Mouse (Mus musculus): Measurements from ENCODE around the gene Plvap. TPM values are rescaled to one million over a fixed set of nuclear protein-coding genes. Genes with fewer than 3 reads are reported as not detected.
"Not testable (repeated sequence)": the region's sequence is repeated elsewhere in the genome, so short reads cannot be mapped to it uniquely, and the experiment has no call there.

The Plvap gene
- polyA plus RNA-seq, 1 experiment from 2014 or later = 165 TPM

GRCm38 (mm10) chr8:71547590-71547989 is 36.0 kb upstream of the Plvap start:
- Histone ChIP-seq H3K4me1 (ENCODE audit: insufficient read depth, low read length) (peaks cover 19% of the 10 kb centered on the region), H3K9ac (replicated peaks; ENCODE audit: low read length) (no peak overlapping the region), H3K27me3 (ENCODE audit: insufficient read depth, low read length) (no peaks in the 10 kb centered on the region), H3K36me3 (ENCODE audit: insufficient read depth, low read length) (peaks cover 30% of the 10 kb centered on the region), H3K4me3 (ENCODE audit: low read length) (no peak overlapping the region), H3K27ac (ENCODE audit: low read length) (no peak overlapping the region), H3K9me3 (ENCODE audit: low read length) (no peaks in the 10 kb centered on the region), H3K4me2 (replicated peaks; ENCODE audit: low read depth, low read length) (no peak overlapping the region)
- ATAC-seq (ENCODE audit: low FRiP score, low TSS enrichment) = no peak
- WGBS = 85% methylated on average over 7 of the region's 7 CpGs

- WGBS = 92% methylated on average over 11 of the region's 11 CpGs
- no peak for ATAC-seq (ENCODE audit: low FRiP score, low TSS enrichment)
- H3K27ac ChIP-seq (ENCODE audit: low read length) = no peak overlapping the region
Observed at GRCm38 (mm10) chr8:71545053-71545452, 33.5 kb upstream of the Plvap start.

GRCm38 (mm10) chr8:71543755-71544154 is 32.2 kb upstream of the Plvap start:
- H3K9me3 ChIP-seq (ENCODE audit: low read length) = no peaks in the 10 kb centered on the region
- H3K27me3 ChIP-seq (ENCODE audit: insufficient read depth, low read length) = no peaks in the 10 kb centered on the region
- peak overlapping the region; percentile 81 for H3K9ac ChIP-seq (replicated peaks; ENCODE audit: low read length)
- ATAC-seq (ENCODE audit: low FRiP score, low TSS enrichment) = no peak
- peaks cover 11% of the 10 kb centered on the region for H3K4me1 ChIP-seq (ENCODE audit: insufficient read depth, low read length)
- peaks cover 28% of the 10 kb centered on the region for H3K36me3 ChIP-seq (ENCODE audit: insufficient read depth, low read length)
- H3K4me2 ChIP-seq (replicated peaks; ENCODE audit: low read depth, low read length) = peak overlapping the region; percentile 89
- 79% methylated on average over 9 of the region's 9 CpGs for WGBS
- H3K27ac ChIP-seq (ENCODE audit: low read length) = no peak overlapping the region
- H3K4me3 ChIP-seq (ENCODE audit: low read length) = peak overlapping the region; percentile 86

More at GRCm38 (mm10) chr8:71545053-71545452, 33.5 kb upstream of the Plvap start:
- Histone ChIP-seq H3K9ac (replicated peaks; ENCODE audit: low read length) (no peak overlapping the region), H3K9me3 (ENCODE audit: low read length) (no peaks in the 10 kb centered on the region), H3K27me3 (ENCODE audit: insufficient read depth, low read length) (no peaks in the 10 kb centered on the region), H3K4me1 (ENCODE audit: insufficient read depth, low read length) (peaks cover 11% of the 10 kb centered on the region), H3K36me3 (ENCODE audit: insufficient read depth, low read length) (peaks cover 30% of the 10 kb centered on the region), H3K4me2 (replicated peaks; ENCODE audit: low read depth, low read length) (no peak overlapping the region), H3K4me3 (ENCODE audit: low read length) (no peak overlapping the region)

- H3K4me2 ChIP-seq (replicated peaks; ENCODE audit: low read depth, low read length) = peak within 1 kb of the TSS; percentile 89
- H3K4me1 ChIP-seq (ENCODE audit: insufficient read depth, low read length) = peaks cover 15% of the 10 kb centered on the region
- peak within 1 kb of the TSS; percentile 86 for H3K4me3 ChIP-seq (ENCODE audit: low read length)
- H3K27me3 ChIP-seq (ENCODE audit: insufficient read depth, low read length) = no peaks in the 10 kb centered on the region
- peak within 1 kb of the TSS; percentile 83 for H3K27ac ChIP-seq (ENCODE audit: low read length)
- H3K9me3 ChIP-seq (ENCODE audit: low read length) = no peaks in the 10 kb centered on the region
- peak within 1 kb of the TSS; percentile 81 for H3K9ac ChIP-seq (replicated peaks; ENCODE audit: low read length)
- peaks cover 19% of the 10 kb centered on the region for H3K36me3 ChIP-seq (ENCODE audit: insufficient read depth, low read length)
- under 1% methylated on average over 52 of the region's 55 CpGs for WGBS
- peak; percentile 95 for ATAC-seq (ENCODE audit: low FRiP score, low TSS enrichment)
Observed at GRCm38 (mm10) chr8:71542632-71543343, 31.2 kb upstream of the Plvap start, which contains the start of gene Mvb12a. Gene Mvb12a, plus strand, starts transcription at chr8:71542922.

- peaks cover 17% of the 10 kb centered on the region for H3K4me1 ChIP-seq (ENCODE audit: insufficient read depth, low read length)
- H3K4me3 ChIP-seq (ENCODE audit: low read length) = peak within 1 kb of the TSS; percentile 52
- no peaks in the 10 kb centered on the region for H3K9me3 ChIP-seq (ENCODE audit: low read length)
- H3K4me2 ChIP-seq (replicated peaks; ENCODE audit: low read depth, low read length) = peak within 1 kb of the TSS; percentile 60
- WGBS = 5% methylated on average over 37 of the region's 37 CpGs
- peak within 1 kb of the TSS; percentile 61 for H3K9ac ChIP-seq (replicated peaks; ENCODE audit: low read length)
- peak; percentile 86 for ATAC-seq (ENCODE audit: low FRiP score, low TSS enrichment)
- no peaks in the 10 kb centered on the region; the same call in 1 of the 2 replicates for H3K27me3 ChIP-seq (ENCODE audit: insufficient read depth, low read length)
- H3K36me3 ChIP-seq (ENCODE audit: insufficient read depth, low read length) = no peaks in the 10 kb centered on the region
- H3K27ac ChIP-seq (ENCODE audit: low read length) = peak within 1 kb of the TSS; percentile 78
Observed at GRCm38 (mm10) chr8:71537028-71537867, 25.7 kb upstream of the Plvap start, which contains the start of gene Bst2. Gene Bst2, minus strand, starts transcription at chr8:71537456.

- Histone ChIP-seq H3K36me3 (ENCODE audit: insufficient read depth, low read length) (no peaks in the 10 kb centered on the region), H3K9me3 (ENCODE audit: low read length) (no peaks in the 10 kb centered on the region), H3K4me3 (ENCODE audit: low read length) (no peak overlapping the region), H3K4me2 (replicated peaks; ENCODE audit: low read depth, low read length) (peak overlapping the region; percentile 60; the same call in 1 of the 2 replicates), H3K27ac (ENCODE audit: low read length) (no peak overlapping the region), H3K4me1 (ENCODE audit: insufficient read depth, low read length) (peaks cover 17% of the 10 kb centered on the region), H3K27me3 (ENCODE audit: insufficient read depth, low read length) (no peaks in the 10 kb centered on the region; the same call in 1 of the 2 replicates), H3K9ac (replicated peaks; ENCODE audit: low read length) (no peak overlapping the region)
- WGBS = 74% methylated on average over 5 of the region's 5 CpGs
- no peak for ATAC-seq (ENCODE audit: low FRiP score, low TSS enrichment)
Observed at GRCm38 (mm10) chr8:71535663-71536062, 24.1 kb upstream of the Plvap start.

- no peak; the same call in 1 of the 2 replicates for ATAC-seq (ENCODE audit: low FRiP score, low TSS enrichment)
- Histone ChIP-seq H3K4me1 (ENCODE audit: insufficient read depth, low read length) (peaks cover 17% of the 10 kb centered on the region), H3K4me3 (ENCODE audit: low read length) (no peak overlapping the region), H3K4me2 (replicated peaks; ENCODE audit: low read depth, low read length) (no peak overlapping the region), H3K9me3 (ENCODE audit: low read length) (no peaks in the 10 kb centered on the region), H3K27me3 (ENCODE audit: insufficient read depth, low read length) (no peaks in the 10 kb centered on the region; the same call in 1 of the 2 replicates), H3K36me3 (ENCODE audit: insufficient read depth, low read length) (no peaks in the 10 kb centered on the region), H3K27ac (ENCODE audit: low read length) (0 out of 2 replicates have a peak overlapping the region, but pooled peaks have one; percentile 58), H3K9ac (replicated peaks; ENCODE audit: low read length) (no peak overlapping the region)
- WGBS = 37% methylated on average over 3 of the region's 3 CpGs
Observed at GRCm38 (mm10) chr8:71534263-71534810, 22.8 kb upstream of the Plvap start.

GRCm38 (mm10) chr8:71530735-71531467 is 19.3 kb upstream of the Plvap start:
- H3K4me1 ChIP-seq (ENCODE audit: insufficient read depth, low read length) = peaks cover 27% of the 10 kb centered on the region
- H3K4me3 ChIP-seq (ENCODE audit: low read length); H3K9ac ChIP-seq (replicated peaks; ENCODE audit: low read length); H3K9me3 ChIP-seq (ENCODE audit: low read length); H3K27me3 ChIP-seq (ENCODE audit: insufficient read depth, low read length); ATAC-seq (ENCODE audit: low FRiP score, low TSS enrichment); H3K36me3 ChIP-seq (ENCODE audit: insufficient read depth, low read length); H3K4me2 ChIP-seq (replicated peaks; ENCODE audit: low read depth, low read length): not testable (repeated sequence)
- 61% methylated on average over 5 of the region's 12 CpGs for WGBS
- H3K27ac ChIP-seq (ENCODE audit: low read length) = 0 out of 2 replicates have a peak overlapping the region, but pooled peaks have one; percentile 55

All from kidney, embryonic 16.5 days (tissue).